Mouse (Mus musculus) kidney, adult 9 months (tissue): Measurements from ENCODE around the gene Mymx.

Experiments used
- DNase-seq: peaks from one replicate; pipeline ENCODE4 v3.0.0; 2022

Gene Mymx

GRCm38 (mm10) chr17:45589236-45589635 is 12.7 kb downstream of the Mymx start:
- peak; percentile 4 for DNase-seq

DNA sequence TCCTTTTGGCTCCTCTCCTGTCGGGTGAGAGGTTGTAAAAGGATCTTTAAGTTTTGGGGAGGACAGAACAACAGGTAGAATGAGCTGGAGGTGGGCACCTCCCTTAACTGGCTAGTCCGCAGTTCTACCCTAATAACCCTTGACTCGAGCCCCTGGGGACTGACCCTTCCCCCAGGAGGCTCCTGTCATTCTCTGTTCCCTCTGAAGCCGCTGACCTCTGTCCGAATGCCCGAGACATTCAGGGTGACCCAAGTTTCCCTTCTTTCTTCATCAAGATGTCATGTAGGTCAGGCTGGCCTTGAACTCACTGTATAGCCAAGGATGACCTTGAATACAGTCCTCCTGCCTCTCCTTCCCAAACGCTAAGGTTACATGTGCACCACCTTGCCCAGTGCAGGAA is 13.5 kb downstream of the Mymx start:
- peak; percentile 6 for DNase-seq

GRCm38 (mm10) chr17:45586449-45586837 is 15.5 kb downstream of the Mymx start:
- DNase-seq: no peak

DNA sequence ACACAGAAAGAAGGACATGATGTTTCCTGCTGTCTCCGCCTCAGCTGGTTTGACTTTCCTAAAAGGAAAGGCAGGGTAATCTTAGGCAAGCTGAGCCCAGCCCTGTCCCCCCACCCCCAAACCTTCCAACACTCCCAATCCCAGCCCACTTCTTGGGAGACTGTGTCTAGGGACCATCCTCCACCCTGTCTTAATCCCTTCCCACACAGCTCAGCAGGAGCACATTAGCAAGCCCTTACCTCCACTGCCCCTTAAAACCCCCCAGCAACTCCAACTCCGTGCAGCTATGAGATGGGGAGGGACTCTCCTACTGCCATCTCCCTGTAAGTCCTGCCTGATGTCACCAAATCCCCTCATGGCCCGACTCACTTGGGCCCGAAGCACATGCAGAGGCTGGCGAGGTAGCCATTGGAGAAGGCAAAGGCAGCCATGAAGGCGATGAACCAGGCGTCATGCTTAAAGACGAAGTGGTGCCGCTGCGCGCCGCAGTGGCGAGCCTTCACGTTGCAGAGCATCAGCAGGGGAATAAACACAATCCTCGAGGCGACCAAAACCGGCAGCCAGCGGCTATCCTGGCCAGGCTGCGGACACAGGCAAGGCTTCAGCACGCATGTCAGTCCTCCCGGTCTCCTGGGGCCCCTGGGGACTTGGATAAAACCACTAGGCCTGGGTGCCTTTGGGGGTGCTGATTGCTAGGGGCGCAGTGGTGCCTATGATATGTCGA is 16.0 kb downstream of the Mymx start:
- DNase-seq: no peak

GRCm38 (mm10) chr17:45584939-45585678 is 16.8 kb downstream of the Mymx start:
- DNase-seq: peak; percentile 80

GRCm38 (mm10) chr17:45584096-45584896 is 17.6 kb downstream of the Mymx start:
- peak; percentile 86 for DNase-seq

DNA sequence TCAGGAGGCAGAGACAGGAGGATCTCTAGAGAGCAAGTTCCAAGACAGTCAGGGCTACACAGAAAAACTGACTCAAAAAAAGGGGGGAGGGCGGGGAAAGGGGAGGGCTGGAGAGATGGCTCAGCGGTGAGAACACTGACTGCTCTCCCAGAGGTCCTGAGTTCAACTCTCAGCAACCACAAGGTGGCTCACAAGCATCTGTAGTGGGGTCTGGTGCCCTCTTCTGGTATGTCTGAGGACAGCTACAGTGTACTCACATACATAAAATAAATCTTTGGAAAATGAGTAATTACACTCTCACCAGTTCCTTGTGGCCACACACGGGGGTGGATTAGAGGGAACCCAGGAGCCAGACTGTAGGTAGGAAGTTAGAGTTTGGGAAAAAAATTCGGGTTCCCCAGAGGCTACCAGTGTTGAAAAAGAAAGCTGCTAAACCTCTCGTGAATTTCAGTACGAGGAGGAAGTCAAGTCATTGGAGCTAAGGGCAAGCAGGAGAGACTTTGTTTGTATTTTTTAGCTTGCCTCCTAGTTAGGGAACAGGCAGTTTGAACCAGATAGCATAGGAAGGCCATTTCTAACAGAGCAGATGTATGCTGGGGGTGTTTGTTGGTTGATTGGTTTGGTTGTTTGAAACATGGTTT is 19.1 kb downstream of the Mymx start:
- DNase-seq: no peak

DNA sequence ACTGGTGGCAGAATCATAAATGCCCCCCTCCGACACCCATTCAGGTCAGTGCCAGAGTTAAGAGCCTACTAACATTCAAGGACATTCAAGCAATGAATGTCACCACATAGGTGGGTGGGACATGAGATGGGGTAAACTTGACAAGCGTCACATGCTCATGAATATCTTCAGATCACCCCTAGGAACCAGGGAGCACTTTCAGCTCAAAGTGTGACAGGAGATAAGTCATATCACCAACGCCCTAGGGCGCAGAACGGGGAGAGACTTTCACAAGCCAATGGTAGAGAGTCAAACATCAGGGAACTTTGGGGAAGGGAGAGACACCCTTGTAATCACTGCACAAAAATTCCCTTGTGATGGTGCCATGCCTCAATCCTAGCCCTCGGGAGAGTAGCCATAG is 19.7 kb downstream of the Mymx start:
- no peak for DNase-seq

DNA sequence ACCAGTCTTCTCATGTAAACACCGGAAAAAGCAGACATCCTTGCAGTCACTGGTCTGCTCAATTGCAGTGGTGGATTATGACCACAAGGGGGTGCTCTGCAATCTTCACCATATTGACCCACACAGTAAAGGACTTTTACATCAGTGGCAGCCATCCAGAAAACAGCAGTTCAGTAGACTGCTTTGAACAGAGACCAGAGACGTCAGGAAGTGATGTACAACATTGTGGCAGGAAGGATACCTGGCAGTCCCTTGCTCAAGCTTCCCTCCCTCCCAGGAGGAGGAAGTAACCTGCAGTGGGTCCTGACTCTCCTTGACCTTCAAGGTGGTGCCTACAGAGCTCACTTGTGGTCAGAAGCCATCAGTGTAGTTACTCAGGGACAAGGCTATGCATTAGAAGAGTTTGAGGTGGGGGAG is 20.3 kb downstream of the Mymx start:
- peak; percentile 85 for DNase-seq

- DNase-seq: peak; percentile 60
Measured at GRCm38 (mm10) chr17:45580958-45581477, 20.9 kb downstream of the Mymx start.

- peak; percentile 67 for DNase-seq
Measured at GRCm38 (mm10) chr17:45579554-45579953, 22.3 kb downstream of the Mymx start.

- no peak for DNase-seq
Measured at GRCm38 (mm10) chr17:45578843-45579242, 23.1 kb downstream of the Mymx start.

DNA sequence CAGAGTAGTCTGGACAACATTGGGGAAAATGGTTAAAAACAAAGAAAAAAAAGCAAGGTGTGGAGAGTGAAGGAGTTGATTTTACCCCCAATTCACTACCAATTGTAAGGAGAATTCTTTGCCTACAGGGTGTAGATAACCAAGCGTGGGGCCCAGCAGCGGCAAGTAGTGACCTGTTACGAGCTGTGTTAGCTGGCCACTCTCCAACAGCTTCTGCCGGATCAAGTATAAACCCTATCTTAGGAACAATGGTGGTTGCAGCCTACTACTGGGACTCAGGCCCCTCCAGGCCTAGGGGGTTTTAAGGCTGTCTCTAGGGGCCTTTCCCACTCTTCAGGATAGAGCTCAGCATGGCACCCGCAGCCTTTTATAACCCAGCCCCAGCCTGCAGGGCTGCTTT is 23.7 kb downstream of the Mymx start:
- DNase-seq: no peak

DNA sequence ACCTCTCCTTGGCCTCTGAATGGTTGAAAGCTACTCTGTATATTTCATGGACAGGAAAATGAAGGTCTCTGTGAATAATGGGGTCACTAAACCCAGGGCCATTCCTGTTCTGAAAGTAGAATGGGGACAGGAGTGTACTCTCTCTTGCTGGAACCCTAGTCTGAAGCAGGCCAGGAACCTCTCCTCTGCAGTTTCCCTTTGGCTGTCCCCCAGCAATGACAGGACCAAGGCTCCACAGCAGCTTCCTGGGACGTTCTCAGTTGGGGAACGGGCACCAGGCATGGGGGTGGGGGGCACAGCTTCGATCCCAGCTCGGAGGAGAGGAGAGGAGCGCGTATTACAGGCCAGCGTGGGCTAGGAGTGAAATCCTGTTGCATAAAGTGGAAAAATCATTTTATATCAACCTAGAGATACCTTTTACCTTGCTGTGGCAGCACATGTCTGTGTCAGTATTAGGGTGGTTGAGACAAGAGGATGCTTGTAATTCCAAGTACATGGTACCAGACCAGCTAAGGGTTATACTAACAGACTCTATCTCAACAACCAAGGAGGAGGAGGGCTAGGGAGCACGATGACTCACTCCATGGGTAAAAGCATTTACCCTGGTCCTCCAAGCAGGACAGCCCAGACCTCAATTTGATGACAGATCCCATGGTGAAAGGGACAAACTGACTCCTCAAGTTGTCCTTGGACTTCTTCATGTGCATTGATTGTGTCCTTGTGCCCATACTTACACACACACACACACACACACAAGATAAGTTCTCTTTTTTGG is 26.6 kb downstream of the Mymx start:
- DNase-seq: no peak

DNA sequence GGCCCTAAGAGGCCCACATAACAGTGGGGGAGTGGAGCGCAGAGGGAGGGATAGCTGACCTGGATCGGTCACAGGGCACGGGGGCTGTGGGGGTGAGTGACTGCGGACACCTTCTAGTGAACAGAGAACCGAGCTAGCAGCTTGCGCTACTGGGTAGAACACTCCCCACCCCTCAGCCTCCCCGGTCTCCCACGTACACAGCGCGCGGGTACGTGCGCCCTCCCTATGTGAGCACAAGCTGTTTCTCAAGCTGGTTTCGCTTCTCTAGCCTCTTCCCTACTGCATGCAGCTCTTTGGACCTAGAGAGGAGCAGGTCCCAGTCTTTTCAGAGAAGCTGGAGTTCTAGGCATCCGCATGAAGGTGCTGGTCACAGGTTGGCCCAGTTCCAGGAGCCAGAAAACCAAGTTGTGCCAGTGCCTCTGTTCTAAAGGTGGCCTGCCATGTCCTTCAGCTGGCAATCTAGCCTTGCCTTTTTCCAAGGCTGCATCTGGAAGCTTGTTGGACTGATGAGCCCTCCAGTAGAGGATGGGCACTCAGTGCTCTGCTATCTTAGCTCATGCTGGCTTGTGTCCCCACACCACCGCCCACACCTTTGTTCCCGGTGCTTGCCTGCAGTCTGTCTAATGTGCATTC is 27.7 kb downstream of the Mymx start:
- DNase-seq: peak; percentile 75

DNA sequence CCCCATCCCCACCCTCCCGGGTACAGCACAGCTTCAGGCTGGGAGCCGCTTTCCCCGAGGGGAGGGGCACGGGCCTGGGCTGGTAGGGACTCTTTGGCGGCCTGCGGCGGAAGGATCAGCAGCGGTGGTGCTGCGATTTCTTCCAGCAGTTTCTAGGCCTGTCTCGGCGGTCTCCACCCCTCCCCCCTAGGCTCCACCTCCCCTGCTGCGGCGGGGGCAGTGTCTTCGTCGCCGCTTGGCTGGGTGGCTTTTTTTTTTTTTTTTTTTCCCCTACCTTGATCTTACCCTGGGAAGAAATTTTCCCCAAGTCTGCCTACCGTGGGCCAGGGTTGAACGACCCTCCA is 28.1 kb downstream of the Mymx start:
- peak; percentile 99 for DNase-seq

DNA sequence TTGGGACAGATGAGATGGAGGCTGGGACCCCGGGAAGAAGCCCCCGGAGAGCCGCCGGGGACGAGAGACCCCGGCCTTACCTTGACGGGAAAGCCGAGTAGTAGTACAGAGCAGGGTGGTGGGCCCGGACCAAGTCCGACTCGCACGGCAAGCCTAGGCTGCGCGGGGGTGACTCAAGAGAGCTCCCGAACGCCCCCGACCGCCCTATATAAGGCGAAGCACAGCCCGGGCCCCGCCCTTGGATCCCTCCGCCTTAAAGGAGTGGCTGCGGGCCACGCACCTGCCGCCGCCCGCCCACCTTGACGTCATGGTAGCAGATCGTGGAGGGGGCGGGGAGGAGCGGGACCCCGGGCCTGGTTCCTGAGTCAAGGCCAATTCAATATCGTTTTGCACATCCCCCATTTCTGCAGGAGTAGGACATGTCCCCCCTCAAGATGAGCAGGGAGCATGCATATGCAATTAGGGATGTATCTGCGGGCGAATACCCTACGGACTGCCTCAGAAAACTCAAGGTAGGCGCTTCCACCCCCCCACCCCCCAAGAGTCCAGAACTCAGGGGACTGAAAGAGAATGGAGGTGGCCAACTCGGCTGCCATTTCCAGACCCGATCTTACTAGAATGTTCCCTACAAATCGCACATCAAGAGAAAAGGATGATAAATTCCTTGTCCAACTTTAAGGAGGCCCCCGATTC is 28.7 kb downstream of the Mymx start, which contains the start of gene Hsp90ab1:
Gene Hsp90ab1, minus strand, starts transcription at position 185 of the 693 bp plus-strand sequence.
- DNase-seq: peak; percentile 98

GRCm38 (mm10) chr17:45572103-45573086 is 29.5 kb downstream of the Mymx start:
- peak; percentile 82 for DNase-seq

DNA sequence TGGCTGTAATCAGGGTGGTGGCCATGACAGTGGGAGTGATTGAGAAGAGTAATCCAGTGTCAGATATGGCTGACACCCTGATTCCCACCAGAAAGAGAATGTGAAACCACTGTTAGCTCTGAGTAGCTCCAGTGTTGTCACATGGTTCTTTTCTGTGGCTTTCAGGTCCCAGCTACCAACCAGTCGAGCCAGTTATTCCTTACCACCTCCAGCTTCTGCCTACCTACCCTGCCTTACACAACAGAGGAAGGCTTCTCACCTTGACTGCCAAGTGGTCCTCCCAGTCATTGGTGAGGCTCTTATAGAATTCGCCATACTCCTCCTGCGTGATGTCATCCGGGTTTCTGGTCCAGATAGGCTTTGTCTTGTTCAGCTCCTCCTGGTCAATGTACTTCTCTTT is 31.9 kb downstream of the Mymx start:
- no peak for DNase-seq

GRCm38 (mm10) chr17:45568990-45569389 is 32.9 kb downstream of the Mymx start:
- no peak for DNase-seq
